10 mouse cellular contexts compared by ENCODE assay signal in genomic region chr10:79798289-79798928, GRCm38 (mm10). TPM values are rescaled to one million over a fixed set of nuclear protein-coding genes. Genes with fewer than 3 reads are reported as not detected.
DNase-seq lines count a peak whose midpoint lies in the region; ATAC-seq and TF ChIP-seq lines count a peak whose summit lies in the region.
"Had no signal": no experiment of that assay in that cellular context is flagged by ENCODE, and none has a peak within 500 bp of the region (broad histone marks: within the 10 kb centered on the region; RNA-seq: fewer than 3 reads in every experiment).

No protein-coding gene starts in this region.

- H3K9me3 ChIP-seq in kidney, embryonic 14.5 days (ENCODE audit: control insufficient read depth, low read length): no peaks in the 10 kb centered on the region
- H3K9me3 ChIP-seq in G1E (replicated peaks): 0 out of 2 replicates have a peak, but pooled peaks cover 2% of the 10 kb centered on the region
- peaks cover 2% of the 10 kb centered on the region; the same call in 1 of the 2 replicates for H3K9me3 ChIP-seq in megakaryocyte, embryonic 14.5 days
- H3K9me3 ChIP-seq in neural tube, embryonic 15.5 days (replicated peaks): no peaks in the 10 kb centered on the region
- no peaks in the 10 kb centered on the region for H3K9me3 ChIP-seq in midbrain, embryonic 15.5 days

- peak; percentile 74 for DNase-seq in kidney, adult 18-20 months
- no peak for DNase-seq in G1E (ENCODE audit: low spot score)
- peak; percentile 89 for DNase-seq in kidney, adult 2 months
- DNase-seq in testis, postnatal 14 days (ENCODE audit: low spot score): no peak

- no peaks in the 10 kb centered on the region for H3K27me3 ChIP-seq in kidney, embryonic 14.5 days (ENCODE audit: control insufficient read depth, insufficient read depth, low read length)
- H3K27me3 ChIP-seq in G1E (ENCODE audit: insufficient read depth, low read length): peaks cover 56% of the 10 kb centered on the region
- no peaks in the 10 kb centered on the region for H3K27me3 ChIP-seq in kidney, adult 2 months (replicated peaks; ENCODE audit: control insufficient read depth, insufficient read depth, low read length)
- H3K27me3 ChIP-seq in megakaryocyte, embryonic 14.5 days (replicated peaks): peaks cover 17% of the 10 kb centered on the region
- no peaks in the 10 kb centered on the region for H3K27me3 ChIP-seq in neural tube, embryonic 15.5 days (replicated peaks)
- no peaks in the 10 kb centered on the region for H3K27me3 ChIP-seq in midbrain, embryonic 15.5 days (replicated peaks)
- H3K27me3 ChIP-seq: limb, embryonic 12.5 days had no signal

- no peak overlapping the region for H3K9ac ChIP-seq in kidney, embryonic 14.5 days (ENCODE audit: low read depth, low read length)
- no peak overlapping the region for H3K9ac ChIP-seq in neural tube, embryonic 15.5 days (replicated peaks)
- no peak overlapping the region for H3K9ac ChIP-seq in midbrain, embryonic 15.5 days
- H3K9ac ChIP-seq: limb, embryonic 12.5 days had no signal

- H3K4me2 ChIP-seq in kidney, embryonic 14.5 days (replicated peaks; ENCODE audit: low read depth, low read length): no peak overlapping the region
- no peak overlapping the region for H3K4me2 ChIP-seq in neural tube, embryonic 15.5 days
- no peak overlapping the region for H3K4me2 ChIP-seq in midbrain, embryonic 15.5 days
- H3K4me2 ChIP-seq: limb, embryonic 12.5 days had no signal

- H3K27ac ChIP-seq in kidney, embryonic 14.5 days (ENCODE audit: low read depth, low read length): no peak overlapping the region
- peak overlapping the region; percentile 12; the same call in 1 of the 2 replicates for H3K27ac ChIP-seq in kidney, adult 2 months (ENCODE audit: insufficient read depth, low read depth, low read length)
- H3K27ac ChIP-seq in neural tube, embryonic 15.5 days (replicated peaks): no peak overlapping the region
- H3K27ac ChIP-seq in midbrain, embryonic 15.5 days: no peak overlapping the region
- H3K27ac ChIP-seq: limb, embryonic 12.5 days had no signal

- WGBS in kidney, embryonic 14.5 days: 80% methylated on average over 12 of the region's 12 CpGs
- WGBS in kidney, adult 2 months: 74% methylated on average over 12 of the region's 12 CpGs
- 93% methylated on average over 12 of the region's 12 CpGs for WGBS in neural tube, embryonic 15.5 days
- WGBS in midbrain, embryonic 15.5 days: 93% methylated on average over 12 of the region's 12 CpGs

- no peaks in the 10 kb centered on the region for H3K36me3 ChIP-seq in kidney, embryonic 14.5 days (ENCODE audit: control insufficient read depth, insufficient read depth, low read length)
- H3K36me3 ChIP-seq in G1E (replicated peaks): no peaks in the 10 kb centered on the region
- H3K36me3 ChIP-seq in kidney, adult 2 months (ENCODE audit: control insufficient read depth, insufficient read depth, low read length): no peaks in the 10 kb centered on the region
- no peaks in the 10 kb centered on the region for H3K36me3 ChIP-seq in megakaryocyte, embryonic 14.5 days (replicated peaks; ENCODE audit: low read length)
- H3K36me3 ChIP-seq in neural tube, embryonic 15.5 days: no peaks in the 10 kb centered on the region
- no peaks in the 10 kb centered on the region for H3K36me3 ChIP-seq in midbrain, embryonic 15.5 days (replicated peaks)

- no peak overlapping the region for H3K4me3 ChIP-seq in kidney, embryonic 14.5 days (ENCODE audit: low read length)
- no peak overlapping the region for H3K4me3 ChIP-seq in G1E (ENCODE audit: low read depth, low read length)
- H3K4me3 ChIP-seq in kidney, adult 2 months (ENCODE audit: insufficient read depth, low read depth, low read length): no peak overlapping the region
- peak overlapping the region; percentile 82 for H3K4me3 ChIP-seq in megakaryocyte, embryonic 14.5 days (replicated peaks)
- no peak overlapping the region for H3K4me3 ChIP-seq in neural tube, embryonic 15.5 days (replicated peaks)
- no peak overlapping the region for H3K4me3 ChIP-seq in midbrain, embryonic 15.5 days
- H3K4me3 ChIP-seq: limb, embryonic 12.5 days had no signal

- ATAC-seq in kidney, embryonic 14.5 days (ENCODE audit: low FRiP score, low TSS enrichment): no peak
- ATAC-seq in G1E (ENCODE audit: extremely low read depth, insufficient number of reproducible peaks, low FRiP score, poor library complexity, severe bottlenecking): peak; percentile 78
- no peak for ATAC-seq in neural tube, embryonic 15.5 days (ENCODE audit: low FRiP score)
- no peak for ATAC-seq in midbrain, embryonic 15.5 days (replicated peaks)

- TF ChIP-seq CTCF in G1E (IDR thresholded peaks at IDR 0.05; ENCODE audit: low read depth, low read length): no peak
- TF ChIP-seq CTCF in kidney, adult 2 months (conservative IDR thresholded peaks at IDR 0.05; ENCODE audit: insufficient read depth, insufficient read length, low read depth, low read length): no peak

- H3K4me1 ChIP-seq in kidney, embryonic 14.5 days (ENCODE audit: control insufficient read depth, insufficient read depth, low read length): peaks cover 53% of the 10 kb centered on the region
- H3K4me1 ChIP-seq in G1E (ENCODE audit: insufficient read depth, low read depth, low read length): peaks cover 34% of the 10 kb centered on the region
- H3K4me1 ChIP-seq in kidney, adult 2 months (ENCODE audit: control insufficient read depth, insufficient read depth, low read length): peaks cover 35% of the 10 kb centered on the region
- peaks cover 72% of the 10 kb centered on the region for H3K4me1 ChIP-seq in megakaryocyte, embryonic 14.5 days
- peaks cover 77% of the 10 kb centered on the region for H3K4me1 ChIP-seq in neural tube, embryonic 15.5 days
- peaks cover 72% of the 10 kb centered on the region for H3K4me1 ChIP-seq in midbrain, embryonic 15.5 days

- no peak for TF ChIP-seq POLR2A in kidney, adult 2 months (IDR thresholded peaks at IDR 0.05; ENCODE audit: low read depth, low read length)

RNA-seq across cellular contexts. Expression of gene Palm, which starts 5.0 kb away (rescaled TPM):
- 101 and 136 TPM in 2 replicates for polyA plus RNA-seq in kidney, embryonic 14.5 days (2014; fragmentation: Nextera tagmentation; extraction: Ambion mirVana)
- not detected in 2 replicates for total RNA-seq in G1E (2014; fragmentation: Nextera tagmentation)
- total RNA-seq in G1E (2017): 0.11 and 0.17 TPM in 2 replicates
- polyA plus RNA-seq in G1E (2012): 0.42 and 0.44 TPM in 2 replicates
- 110 and 121 TPM in 2 replicates for polyA plus RNA-seq in kidney, adult 2 months (2012; rRNA removed)
- polyA plus RNA-seq in megakaryocyte, embryonic 14.5 days (2012; ENCODE audit: insufficient read depth, low replicate concordance): 39.0 and 54.6 TPM in 2 replicates
- 227 and 256 TPM in 2 replicates for polyA plus RNA-seq in neural tube, embryonic 15.5 days (2015; fragmentation: Nextera tagmentation; extraction: Ambion mirVana)
- 337 and 348 TPM in 2 replicates for polyA plus RNA-seq in midbrain, embryonic 15.5 days (2015; fragmentation: Nextera tagmentation; extraction: Ambion mirVana)

RNA-seq across cellular contexts. Expression of gene Prss57, which starts 7.6 kb away (rescaled TPM):
- not detected in 2 replicates for polyA plus RNA-seq in kidney, embryonic 14.5 days (2014; fragmentation: Nextera tagmentation; extraction: Ambion mirVana)
- total RNA-seq in G1E (2014; fragmentation: Nextera tagmentation): not detected in 2 replicates
- total RNA-seq in G1E (2017): 0.05 TPM in 1 of 2 replicates, not detected in the other
- not detected in 2 replicates for polyA plus RNA-seq in G1E (2012)
- 0.03 and 0.08 TPM in 2 replicates for polyA plus RNA-seq in kidney, adult 2 months (2012; rRNA removed)
- polyA plus RNA-seq in megakaryocyte, embryonic 14.5 days (2012; ENCODE audit: insufficient read depth, low replicate concordance): 0.70 TPM in 1 of 2 replicates, not detected in the other
- 0.14 and 10.2 TPM in 2 replicates for polyA plus RNA-seq in neural tube, embryonic 15.5 days (2015; fragmentation: Nextera tagmentation; extraction: Ambion mirVana)
- 0.17 TPM in 1 of 2 replicates, not detected in the other for polyA plus RNA-seq in midbrain, embryonic 15.5 days (2015; fragmentation: Nextera tagmentation; extraction: Ambion mirVana)
- polyA plus RNA-seq: embryonic facial prominence, embryonic 11.5 days; limb, embryonic 12.5 days had no signal

RNA-seq across cellular contexts. Expression of gene Fstl3, which starts 21.3 kb away (rescaled TPM):
- 4.9 and 8.2 TPM in 2 replicates for polyA plus RNA-seq in kidney, embryonic 14.5 days (2014; fragmentation: Nextera tagmentation; extraction: Ambion mirVana)
- total RNA-seq in G1E (2014; fragmentation: Nextera tagmentation): not detected in 2 replicates
- 0.12 and 0.22 TPM in 2 replicates for total RNA-seq in G1E (2017)
- 0.05 TPM in 1 of 2 replicates, not detected in the other for polyA plus RNA-seq in G1E (2012)
- 17.0 and 24.1 TPM in 2 replicates for polyA plus RNA-seq in kidney, adult 2 months (2012; rRNA removed)
- 1.6 TPM in 1 of 2 replicates, not detected in the other for polyA plus RNA-seq in megakaryocyte, embryonic 14.5 days (2012; ENCODE audit: insufficient read depth, low replicate concordance)
- polyA plus RNA-seq in neural tube, embryonic 15.5 days (2015; fragmentation: Nextera tagmentation; extraction: Ambion mirVana): 2.6 and 4.5 TPM in 2 replicates
- polyA plus RNA-seq in midbrain, embryonic 15.5 days (2015; fragmentation: Nextera tagmentation; extraction: Ambion mirVana): 1.9 and 2.0 TPM in 2 replicates

RNA-seq across cellular contexts. Expression of gene Misp, which starts 22.4 kb away (rescaled TPM):
- 4.1 and 9.0 TPM in 2 replicates for polyA plus RNA-seq in kidney, embryonic 14.5 days (2014; fragmentation: Nextera tagmentation; extraction: Ambion mirVana)
- not detected in 2 replicates for total RNA-seq in G1E (2014; fragmentation: Nextera tagmentation)
- 0.33 TPM in 1 of 2 replicates, not detected in the other for total RNA-seq in G1E (2017)
- polyA plus RNA-seq in G1E (2012): not detected in 2 replicates
- polyA plus RNA-seq in kidney, adult 2 months (2012; rRNA removed): 17.9 and 19.9 TPM in 2 replicates
- 1.5 and 2.5 TPM in 2 replicates for polyA plus RNA-seq in megakaryocyte, embryonic 14.5 days (2012; ENCODE audit: insufficient read depth, low replicate concordance)
- 0.33 and 11.5 TPM in 2 replicates for polyA plus RNA-seq in neural tube, embryonic 15.5 days (2015; fragmentation: Nextera tagmentation; extraction: Ambion mirVana)
- 0.23 and 0.85 TPM in 2 replicates for polyA plus RNA-seq in midbrain, embryonic 15.5 days (2015; fragmentation: Nextera tagmentation; extraction: Ambion mirVana)

RNA-seq across cellular contexts. Expression of gene Rnf126, which starts 31.7 kb away (rescaled TPM):
- polyA plus RNA-seq in kidney, embryonic 14.5 days (2014; fragmentation: Nextera tagmentation; extraction: Ambion mirVana): 95.9 and 104 TPM in 2 replicates
- total RNA-seq in G1E (2014; fragmentation: Nextera tagmentation): 109 and 129 TPM in 2 replicates
- total RNA-seq in G1E (2017): 23.5 and 25.2 TPM in 2 replicates
- 353 and 382 TPM in 2 replicates for polyA plus RNA-seq in G1E (2012)
- polyA plus RNA-seq in kidney, adult 2 months (2012; rRNA removed): 90.2 and 122 TPM in 2 replicates
- 302 and 542 TPM in 2 replicates for polyA plus RNA-seq in megakaryocyte, embryonic 14.5 days (2012; ENCODE audit: insufficient read depth, low replicate concordance)
- polyA plus RNA-seq in neural tube, embryonic 15.5 days (2015; fragmentation: Nextera tagmentation; extraction: Ambion mirVana): 108 and 110 TPM in 2 replicates
- polyA plus RNA-seq in midbrain, embryonic 15.5 days (2015; fragmentation: Nextera tagmentation; extraction: Ambion mirVana): 109 and 117 TPM in 2 replicates

Comparison
In these comparisons a context has a peak if more than half of its experiments do, and no peak if none do; other contexts are left out.
1. DNase-seq: peak in kidney, adult 18-20 months (single experiment) and kidney, adult 2 months (single experiment); none in G1E (single experiment) and testis, postnatal 14 days (single experiment).
2. RNA of gene Palm, which starts 5.0 kb away (polyA plus RNA-seq): 337 to 348 TPM in midbrain, embryonic 15.5 days, 227 to 256 TPM in neural tube, embryonic 15.5 days, 101 to 136 TPM in kidney, embryonic 14.5 days, 110 to 121 TPM in kidney, adult 2 months and 39.0 to 54.6 TPM in megakaryocyte, embryonic 14.5 days; 0.42 to 0.44 TPM in G1E; every median in the first group is over 10 times any median in the second.